Mouse (Mus musculus): ENCODE measurements at regions not wholly inside any gene's neighbourhood (a gene's known extent, or its start where the extent isn't known, plus 50 kb on each side); places are given as distances from the start of the nearest gene placed in this dataset.

GRCm38 (mm10) chr3:18456033-18456690 is 508.0 kb downstream of the Cypt12 start:
- TF ChIP-seq CTCF (IDR thresholded peaks at IDR 0.05; ENCODE audit: borderline replicate concordance, control insufficient read depth, extremely low read depth, insufficient read depth, low read length, poor library complexity) (no peak), POLR2A (IDR thresholded peaks at IDR 0.05; ENCODE audit: control insufficient read depth, extremely low read depth, insufficient read depth, low read length, poor library complexity) (no peak)

Measured in thymus, adult 2 months (tissue).